Mouse (Mus musculus) intestine, embryonic 14.5 days (tissue): ENCODE data around the gene Shisa6. TPM values are rescaled to one million over a fixed set of nuclear protein-coding genes. Genes with fewer than 3 reads are reported as not detected.
A peak's percentile ranks its signal among the peaks of the same experiment; 100 is the strongest.

Experiments
- ATAC-seq: fragments of 200-750 bp; cut with Nextera tagmentation; replicated peaks from 2 replicates; pipeline ENCODE4 v1.8.0; 2017; ENCODE audit warnings: low read depth, moderate number of reproducible peaks, moderate TSS enrichment, moderate library complexity; ENCODE audit not compliant: low FRiP score, low TSS enrichment
- DNase-seq: peaks from one replicate; pipeline ENCODE4 v3.0.0-alpha.2; 2018; ENCODE audit warnings: low spot score
- H3K27ac ChIP-seq: fragments of 300-500 bp; sonication (generic); 2 replicates; pipeline ENCODE4 v1.5.1; 2014; ENCODE audit warnings: low read depth, mild to moderate bottlenecking, control low read depth
- H3K27me3 ChIP-seq: fragments of 300-500 bp; sonication (generic); replicated peaks from 2 replicates; pipeline ENCODE4 v1.6.1; 2014; ENCODE audit warnings: low read length, control low read depth; ENCODE audit not compliant: control insufficient read depth, insufficient read depth
- H3K36me3 ChIP-seq: fragments of 300-500 bp; sonication (generic); 2 replicates; pipeline ENCODE4 v1.6.1; 2014; ENCODE audit warnings: low read length, control low read depth; ENCODE audit not compliant: control insufficient read depth, insufficient read depth
- H3K4me1 ChIP-seq: fragments of 300-500 bp; sonication (generic); replicated peaks from 2 replicates; pipeline ENCODE4 v1.6.1; 2014; ENCODE audit warnings: low read length, control low read depth, mixed read lengths; ENCODE audit not compliant: control insufficient read depth, insufficient read depth
- H3K4me2 ChIP-seq: fragments of 300-500 bp; sonication (generic); 2 replicates; pipeline ENCODE4 v1.6.1; 2014; ENCODE audit warnings: low read length
- H3K4me3 ChIP-seq: fragments of 300-500 bp; sonication (generic); 2 replicates; pipeline ENCODE4 v1.5.1; 2014; ENCODE audit warnings: low read depth, low read length, control low read depth, mixed read lengths
- H3K9ac ChIP-seq: fragments of 300-500 bp; sonication (generic); 2 replicates; pipeline ENCODE4 v1.6.1; 2014; ENCODE audit warnings: mild to moderate bottlenecking, low read length
- H3K9me3 ChIP-seq: fragments of 300-500 bp; sonication (generic); 2 replicates; pipeline ENCODE4 v1.6.1; 2016; ENCODE audit warnings: low read length, control low read depth; ENCODE audit not compliant: control insufficient read depth
- WGBS: fragments of 180-500 bp; shearing (Covaris S2); extraction: QIAGEN DNeasy Blood & Tissue Kit; methylation state at CpG from one replicate; pipeline ENCODE4 v1.1.7; 2014; 5-methylcytosine and 5-hydroxymethylcytosine counted together
- polyA plus RNA-seq: library from polyadenylated mRNA; unstranded; fragments of >200 nt; fragmentation: Nextera tagmentation; extraction: Ambion mirVana; gene quantifications from 2 replicates; pipeline ENCODE4 v1.2.1, GENCODE M21; 2014

Gene Shisa6
- polyA plus RNA-seq, 1 experiment from 2014 or later: 0.11 TPM

GRCm38 (mm10) chr11:66534291-66534690 is 8.5 kb upstream of the Shisa6 start:
- 82% methylated on average over 4 of the region's 4 CpGs for WGBS
- no peaks in the 10 kb centered on the region; the same call in 1 of the 2 replicates for H3K4me1 ChIP-seq
- no peak overlapping the region for H3K4me2 ChIP-seq
- no peak overlapping the region for H3K4me3 ChIP-seq
- H3K9me3 ChIP-seq: no peaks in the 10 kb centered on the region
- ATAC-seq (no peak), DNase-seq (no peak)
- H3K9ac ChIP-seq: no peak overlapping the region
- H3K27me3 ChIP-seq: peaks cover 2% of the 10 kb centered on the region
- no peaks in the 10 kb centered on the region for H3K36me3 ChIP-seq
- no peak overlapping the region for H3K27ac ChIP-seq

- DNase-seq: no peak
- Histone ChIP-seq H3K4me3 (no peak overlapping the region), H3K27me3 (peaks cover 62% of the 10 kb centered on the region), H3K36me3 (no peaks in the 10 kb centered on the region), H3K4me2 (no peak overlapping the region), H3K4me1 (no peaks in the 10 kb centered on the region), H3K9ac (no peak overlapping the region), H3K27ac (no peak overlapping the region), H3K9me3 (no peaks in the 10 kb centered on the region)
- ATAC-seq: no peak
Measured at GRCm38 (mm10) chr11:66528146-66528545, 2.4 kb upstream of the Shisa6 start.

GRCm38 (mm10) chr11:66527343-66527742 is 1.6 kb upstream of the Shisa6 start:
- no peaks in the 10 kb centered on the region for H3K9me3 ChIP-seq
- no peak overlapping the region for H3K9ac ChIP-seq
- ATAC-seq (no peak), DNase-seq (peak; percentile 55)
- no peaks in the 10 kb centered on the region for H3K36me3 ChIP-seq
- peaks cover 70% of the 10 kb centered on the region for H3K27me3 ChIP-seq
- WGBS: under 1% methylated on average over 5 of the region's 5 CpGs
- H3K4me3 ChIP-seq: no peak overlapping the region
- no peaks in the 10 kb centered on the region for H3K4me1 ChIP-seq
- no peak overlapping the region for H3K27ac ChIP-seq
- no peak overlapping the region for H3K4me2 ChIP-seq

GRCm38 (mm10) chr11:66526981-66527320 is 1.2 kb upstream of the Shisa6 start:
- no peak overlapping the region for H3K9ac ChIP-seq
- no peak for ATAC-seq
- no peak for DNase-seq

GRCm38 (mm10) chr11:66526046-66526980 is 549 bp upstream of the Shisa6 start:
- Histone ChIP-seq H3K9ac (peak overlapping the region; percentile 34), H3K27ac (no peak overlapping the region), H3K9me3 (no peaks in the 10 kb centered on the region), H3K4me3 (peak overlapping the region; percentile 51), H3K36me3 (no peaks in the 10 kb centered on the region), H3K4me1 (no peaks in the 10 kb centered on the region), H3K27me3 (peaks cover 72% of the 10 kb centered on the region), H3K4me2 (peak overlapping the region; percentile 91)
- under 1% methylated on average over 91 of the region's 126 CpGs for WGBS
- peak; percentile 77 for DNase-seq
- peak; percentile 51 for ATAC-seq

More at GRCm38 (mm10) chr11:66526981-66527320, 1.2 kb upstream of the Shisa6 start:
- no peak overlapping the region for H3K27ac ChIP-seq
- peak overlapping the region; percentile 51 for H3K4me3 ChIP-seq
- H3K36me3 ChIP-seq: no peaks in the 10 kb centered on the region
- no peaks in the 10 kb centered on the region for H3K9me3 ChIP-seq
- peak overlapping the region; percentile 91 for H3K4me2 ChIP-seq
- peaks cover 72% of the 10 kb centered on the region for H3K27me3 ChIP-seq
- H3K4me1 ChIP-seq: no peaks in the 10 kb centered on the region
- WGBS: 7% methylated on average over 5 of the region's 5 CpGs

- WGBS: 44% methylated on average over 4 of the region's 4 CpGs
Measured at GRCm38 (mm10) chr11:66524251-66524650, 1.5 kb downstream of the Shisa6 start.

GRCm38 (mm10) chr11:66522376-66522775 is 3.4 kb downstream of the Shisa6 start:
- H3K36me3 ChIP-seq: no peaks in the 10 kb centered on the region
- H3K27ac ChIP-seq: no peak overlapping the region
- H3K9me3 ChIP-seq: no peaks in the 10 kb centered on the region
- DNase-seq: no peak
- peaks cover 51% of the 10 kb centered on the region for H3K27me3 ChIP-seq
- H3K4me1 ChIP-seq: no peaks in the 10 kb centered on the region
- 79% methylated on average over 4 of the region's 4 CpGs for WGBS
- no peak overlapping the region for H3K4me2 ChIP-seq
- H3K4me3 ChIP-seq: no peak overlapping the region
- H3K9ac ChIP-seq: no peak overlapping the region
- ATAC-seq: no peak

More at GRCm38 (mm10) chr11:66524251-66524650, 1.5 kb downstream of the Shisa6 start:
- Histone ChIP-seq H3K36me3 (no peaks in the 10 kb centered on the region), H3K9ac (no peak overlapping the region), H3K4me3 (no peak overlapping the region), H3K9me3 (no peaks in the 10 kb centered on the region), H3K4me1 (no peaks in the 10 kb centered on the region), H3K27me3 (peaks cover 70% of the 10 kb centered on the region), H3K4me2 (no peak overlapping the region), H3K27ac (no peak overlapping the region)
- DNase-seq: no peak
- no peak for ATAC-seq

- WGBS: 67% methylated on average over 6 of the region's 6 CpGs
- Histone ChIP-seq H3K27me3 (peaks cover 22% of the 10 kb centered on the region), H3K4me2 (no peak overlapping the region), H3K9me3 (no peaks in the 10 kb centered on the region), H3K4me3 (no peak overlapping the region), H3K4me1 (no peaks in the 10 kb centered on the region), H3K36me3 (no peaks in the 10 kb centered on the region), H3K27ac (no peak overlapping the region), H3K9ac (no peak overlapping the region)
- no peak for DNase-seq
- ATAC-seq: no peak
Measured at GRCm38 (mm10) chr11:66519386-66519785, 6.4 kb downstream of the Shisa6 start.

GRCm38 (mm10) chr11:66514346-66514745 is 11.4 kb downstream of the Shisa6 start:
- H3K27ac ChIP-seq: no peak overlapping the region
- no peaks in the 10 kb centered on the region for H3K4me1 ChIP-seq
- WGBS: 57% methylated on average over 5 of the region's 5 CpGs
- DNase-seq (no peak), ATAC-seq (no peak)
- H3K9me3 ChIP-seq: no peaks in the 10 kb centered on the region
- no peak overlapping the region for H3K4me2 ChIP-seq
- no peaks in the 10 kb centered on the region for H3K27me3 ChIP-seq
- H3K4me3 ChIP-seq: no peak overlapping the region
- H3K9ac ChIP-seq: no peak overlapping the region
- no peaks in the 10 kb centered on the region for H3K36me3 ChIP-seq
